Mouse (Mus musculus) C2C12 (cell line): Measurements from ENCODE around the gene Hbb-y.

ENCODE experiments used
- CEBPB ChIP-seq: IDR thresholded peaks from one replicate; pipeline ENCODE4 v1.6.1; 2011; ENCODE audit warnings: low read depth, mild to moderate bottlenecking, control low read depth, moderate library complexity
- CTCF ChIP-seq: IDR thresholded peaks from one replicate; pipeline ENCODE4 v1.5.1; 2011; ENCODE audit not compliant: control insufficient read depth, insufficient read depth, insufficient read length
- FOSL1 ChIP-seq: IDR thresholded peaks from one replicate; pipeline ENCODE4 v1.8.0; 2011; ENCODE audit warnings: mild to moderate bottlenecking, low read length; ENCODE audit not compliant: poor library complexity, insufficient read depth, severe bottlenecking
- MAX ChIP-seq: IDR thresholded peaks from one replicate; pipeline ENCODE4 v1.6.1; 2011; ENCODE audit warnings: mild to moderate bottlenecking, control low read depth
- USF1 ChIP-seq: IDR thresholded peaks from one replicate; pipeline ENCODE4 v1.6.1; 2011; ENCODE audit warnings: low read depth, mild to moderate bottlenecking, control low read depth, moderate library complexity

- TF ChIP-seq CTCF (no peak), FOSL1 (no peak), USF1 (no peak), CEBPB (no peak), MAX (no peak)
These were observed 20.0 kb upstream of the Hbb-y start for GRCm38 (mm10) chr7:103873064-103873463.
